26 mouse cellular contexts compared by ENCODE assay signal in genomic region chr15:3999144-3999543, GRCm38 (mm10). TPM values are rescaled to one million over a fixed set of nuclear protein-coding genes. Genes with fewer than 3 reads are reported as not detected.
A peak's percentile ranks its signal among the peaks of the same experiment; 100 is the strongest.
DNase-seq lines count a peak whose midpoint lies in the region; TF ChIP-seq lines count a peak whose summit lies in the region.
"Had no signal": no experiment of that assay in that cellular context is flagged by ENCODE, and none has a peak within 500 bp of the region (broad histone marks: within the 10 kb centered on the region; RNA-seq: fewer than 3 reads in every experiment).

No protein-coding gene starts in this region.

- TF ChIP-seq RAD21 in CH12.LX (IDR thresholded peaks at IDR 0.05; ENCODE audit: low read depth, low read length) = no peak

- H3K9ac ChIP-seq in CH12.LX (ENCODE audit: insufficient read depth, low read depth) = no peak overlapping the region
- H3K9ac ChIP-seq: embryonic facial prominence, embryonic 12.5 days; forebrain, postnatal 0 days; heart, embryonic 12.5 days; hindbrain, embryonic 13.5 days; limb, embryonic 13.5 days had no signal

- no peaks in the 10 kb centered on the region for H3K27me3 ChIP-seq in CH12.LX (replicated peaks)
- H3K27me3 ChIP-seq in myocyte (ENCODE audit: control insufficient read depth, insufficient read depth, insufficient read length) = no peaks in the 10 kb centered on the region
- H3K27me3 ChIP-seq: embryonic facial prominence, embryonic 12.5 days; heart, embryonic 12.5 days; hindbrain, embryonic 13.5 days; limb, embryonic 13.5 days had no signal

- intact Hi-C loops in left cerebral cortex, adult 2 months (cut with DNase I) = no loop called here

- dilution Hi-C loops in CH12.LX (cut with MboI; ENCODE audit: extremely low pct_ligation_motif_present, extremely low pct_unique_long_range_greater_than_20kb, low sequenced_read_pairs) = no loop called here

- peak; percentile 17 for DNase-seq in adrenal gland, postnatal 10 days
- no peak for DNase-seq in adrenal gland, postnatal 4 days (ENCODE audit: low spot score in 2 of 2)
- DNase-seq in CH12.LX (ENCODE audit: extremely low read depth) = no peak
- DNase-seq in R1 (ENCODE audit: low read depth, low spot score) = peak; percentile 87
- no peak for DNase-seq in lung, postnatal 36 days
- DNase-seq in left cerebral cortex, adult 2 months (ENCODE audit: extremely low spot score in 1 of 2, low spot score in 2 of 2) = no peak
- DNase-seq in cerebellum, adult 11 months = no peak
- DNase-seq: cerebellum, adult 11-12 months; cerebellum, adult 9-11 months; embryo, embryonic 11 days; forebrain, postnatal 0 days; heart, adult 2 months; heart, postnatal 4 days; kidney, adult 8-10 months; midbrain, embryonic 14.5 days; right cerebral cortex, postnatal 4 days; thymus, adult 2 months; thymus, postnatal 36 days had no signal

- TF ChIP-seq EP300 in CH12.LX (IDR thresholded peaks at IDR 0.05; ENCODE audit: low read length) = no peak

- H3K36me3 ChIP-seq in CH12.LX (replicated peaks in 1 of 2; ENCODE audit: control insufficient read depth in 1 of 2, insufficient read depth in 1 of 2, low read length in 1 of 2) = no peaks in the 10 kb centered on the region
- no peaks in the 10 kb centered on the region for H3K36me3 ChIP-seq in myocyte (ENCODE audit: control insufficient read depth, insufficient read depth)
- H3K36me3 ChIP-seq: embryonic facial prominence, embryonic 12.5 days; heart, embryonic 12.5 days; hindbrain, embryonic 13.5 days; limb, embryonic 13.5 days had no signal

- TF ChIP-seq CTCF in CH12.LX (conservative IDR thresholded peaks at IDR 0.05 in 1 of 2, IDR thresholded peaks at IDR 0.05 in 1 of 2; ENCODE audit: low read depth in 2 of 2, low read length in 2 of 2) = no peak
- TF ChIP-seq CTCF in left cerebral cortex, adult 2 months (IDR thresholded peaks at IDR 0.05) = no peak

- H3K9me3 ChIP-seq in CH12.LX (replicated peaks; ENCODE audit: low read length) = no peaks in the 10 kb centered on the region
- H3K9me3 ChIP-seq: embryonic facial prominence, embryonic 12.5 days; heart, embryonic 12.5 days; hindbrain, embryonic 13.5 days; limb, embryonic 13.5 days had no signal

- H3K4me3 ChIP-seq in CH12.LX (replicated peaks in 1 of 3; ENCODE audit: low read depth in 2 of 3, low read length in 2 of 3, poor library complexity in 1 of 3) (no peak overlapping the region), myocyte (no peak overlapping the region)
- no peak overlapping the region for H3K4me3 ChIP-seq in left cerebral cortex, adult 2 months
- H3K4me3 ChIP-seq: embryonic facial prominence, embryonic 12.5 days; heart, adult 2 months; heart, embryonic 12.5 days; hindbrain, embryonic 13.5 days; limb, embryonic 13.5 days had no signal

- no peak overlapping the region for H3K27ac ChIP-seq in CH12.LX (ENCODE audit: insufficient read depth, low read depth)
- no peak overlapping the region for H3K27ac ChIP-seq in left cerebral cortex, adult 2 months
- H3K27ac ChIP-seq: embryonic facial prominence, embryonic 12.5 days; heart, adult 2 months; hindbrain, embryonic 13.5 days; kidney, postnatal 0 days; limb, embryonic 13.5 days; stomach, postnatal 0 days had no signal

- in situ Hi-C loops in CH12.LX (cut with MboI; ENCODE audit: low pct_ligation_motif_present, low pct_unique_long_range_greater_than_20kb, low sequenced_read_pairs) = no loop called here

- no peak overlapping the region for H3ac ChIP-seq in myocyte (ENCODE audit: control insufficient read depth, insufficient read length)

- TF ChIP-seq POLR2A in CH12.LX (IDR thresholded peaks at IDR 0.05; ENCODE audit: low read depth, low read length) (no peak), myocyte (IDR thresholded peaks at IDR 0.05; ENCODE audit: insufficient read length, low read depth) (no peak)

- peaks cover 3 to 9% of the 10 kb centered on the region in 2 experiments; a peak in 3 of 4 replicates for H3K4me1 ChIP-seq in CH12.LX (ENCODE audit: control insufficient read depth in 1 of 2, insufficient read depth in 2 of 2)

- no peak overlapping the region for H3K4me2 ChIP-seq in CH12.LX (ENCODE audit: insufficient read depth, low read depth, poor library complexity, severe bottlenecking)
- peak overlapping the region; percentile 2 for H3K4me2 ChIP-seq in myocyte (ENCODE audit: low read depth)
- H3K4me2 ChIP-seq: embryonic facial prominence, embryonic 12.5 days; heart, embryonic 12.5 days; hindbrain, embryonic 13.5 days; limb, embryonic 13.5 days; liver, embryonic 11.5 days had no signal

- H3K79me2 ChIP-seq in CH12.LX (replicated peaks; ENCODE audit: control insufficient read depth, extremely low read depth, insufficient read depth, poor library complexity, severe bottlenecking) (no peaks in the 10 kb centered on the region; the same call in 1 of the 2 replicates), myocyte (ENCODE audit: control insufficient read depth, insufficient read depth) (peaks cover 9% of the 10 kb centered on the region)

TF ChIP-seq in CH12.LX, 34 proteins besides CTCF, POLR2A, EP300 and RAD21:
- TF ChIP-seq POLR2AphosphoS2 (IDR thresholded peaks at IDR 0.05; ENCODE audit: low read depth, low read length) (no peak), MAX (IDR thresholded peaks at IDR 0.05; ENCODE audit: low read length) (no peak), MEF2A (IDR thresholded peaks at IDR 0.05; ENCODE audit: borderline replicate concordance, low read depth, low read length) (no peak), MXI1 (IDR thresholded peaks at IDR 0.05; ENCODE audit: low read depth, low read length) (no peak), NELFE (IDR thresholded peaks at IDR 0.05; ENCODE audit: low read depth, low read length) (no peak), GABPA (IDR thresholded peaks at IDR 0.05; ENCODE audit: insufficient replicate concordance, low read depth, low read length) (no peak), IRF4 (IDR thresholded peaks at IDR 0.05; ENCODE audit: low read depth, low read length) (no peak), ELF1 (IDR thresholded peaks at IDR 0.05; ENCODE audit: low read depth, low read length) (peak; percentile 47; the same call in 1 of the 2 replicates), BHLHE40 (IDR thresholded peaks at IDR 0.05; ENCODE audit: low read depth, low read length) (0 out of 2 replicates have a peak, but pooled peaks have one; percentile 15), UBTF (IDR thresholded peaks at IDR 0.05; ENCODE audit: low read depth, low read length) (no peak), ZNF384 (IDR thresholded peaks at IDR 0.05; ENCODE audit: low read depth, low read length) (no peak)

TF ChIP-seq in myocyte, 11 proteins besides CTCF, POLR2A, EP300 and RAD21:
- 0 out of 2 replicates have a peak, but pooled peaks have one; percentile 58 for TF ChIP-seq CEBPB (IDR thresholded peaks at IDR 0.05; ENCODE audit: insufficient read depth, poor library complexity, severe bottlenecking)
- TF ChIP-seq POLR2AphosphoS2 (IDR thresholded peaks at IDR 0.05; ENCODE audit: insufficient read length, low read depth) = no peak
- peak; percentile 54 for TF ChIP-seq USF1 (IDR thresholded peaks at IDR 0.05; ENCODE audit: low read depth)

RNA-seq across cellular contexts. Expression of gene AW549877, which starts 3.6 kb away (rescaled TPM):
- 10 to 100 TPM; 42.2 to 56.5 TPM for total RNA-seq in adrenal gland, postnatal 10 days (2021)
- total RNA-seq in adrenal gland, postnatal 4 days (2021) = 10 to 100 TPM; 49.7 to 51.8 TPM
- total RNA-seq in CH12.LX (2012; rRNA removed) (4.3 and 6.0 TPM in 2 replicates), CH12.LX (2014; rRNA removed) (10.7 and 11.6 TPM in 2 replicates)
- polyA plus RNA-seq in CH12.LX (2012; ENCODE audit: insufficient read length, low read depth) (12.3 and 13.2 TPM in 2 replicates), myocyte (2012; fragmentation: generic; extraction: Trizol) (5.9 TPM)
- total RNA-seq in left cerebral cortex, adult 2 months (2021) = 10 to 100 TPM; 46.6 to 47.1 TPM

RNA-seq across cellular contexts. Expression of gene Fbxo4, which starts 19.8 kb away (rescaled TPM):
- total RNA-seq in adrenal gland, postnatal 10 days (2021) = 10 to 100 TPM; 15.3 to 20.9 TPM
- total RNA-seq in adrenal gland, postnatal 4 days (2021) = 10 to 100 TPM; 19.0 to 19.4 TPM
- 15.4 and 16.4 TPM in 2 replicates for total RNA-seq in CH12.LX (2012; rRNA removed)
- 29.1 and 32.6 TPM in 2 replicates for total RNA-seq in CH12.LX (2014; rRNA removed)
- polyA plus RNA-seq in CH12.LX (2012; ENCODE audit: insufficient read length, low read depth) = 18.3 and 20.0 TPM in 2 replicates
- polyA plus RNA-seq in myocyte (2012; fragmentation: generic; extraction: Trizol) = 14.4 TPM
- 1 to 10 TPM; 7.8 to 8.1 TPM for total RNA-seq in left cerebral cortex, adult 2 months (2021)

RNA-seq across cellular contexts. Expression of gene Oxct1, which starts 27.0 kb away (rescaled TPM):
- 100 to 1,000 TPM; 130 to 134 TPM for total RNA-seq in adrenal gland, postnatal 10 days (2021)
- 100 to 1,000 TPM in 1 of 2 experiments, 10 to 100 TPM in 1; 79.8 to 111 TPM for total RNA-seq in adrenal gland, postnatal 4 days (2021)
- total RNA-seq in CH12.LX (2012; rRNA removed) = 101 and 103 TPM in 2 replicates
- total RNA-seq in CH12.LX (2014; rRNA removed) = 105 and 107 TPM in 2 replicates
- 127 TPM in 2 replicates for polyA plus RNA-seq in CH12.LX (2012; ENCODE audit: insufficient read length, low read depth)
- polyA plus RNA-seq in myocyte (2012; fragmentation: generic; extraction: Trizol) = 40.4 TPM
- total RNA-seq in left cerebral cortex, adult 2 months (2021) = 100 to 1,000 TPM; 279 to 316 TPM

Comparison
In these comparisons a context has a peak if more than half of its experiments do, and no peak if none do; other contexts are left out.
1. DNase-seq: peak in adrenal gland, postnatal 10 days (single experiment) and R1 (single experiment); none in adrenal gland, postnatal 4 days (0 of 2), CH12.LX (single experiment), lung, postnatal 36 days (single experiment), left cerebral cortex, adult 2 months (0 of 2) and cerebellum, adult 11 months (single experiment).